Mouse (Mus musculus): Measurements from ENCODE around the gene Uvrag.

Gene Uvrag

GRCm38 (mm10) chr7:99140984-99141918, at the start of gene Uvrag:
Gene Uvrag (minus strand): TSS chr7:99141141.
- DNase-seq (ENCODE audit: low spot score in 2 of 2) = peak; percentile 98

GRCm38 (mm10) chr7:99189885-99190284, 48.9 kb upstream of the Uvrag start:
- no peak for DNase-seq (ENCODE audit: low spot score in 2 of 2)

GRCm38 (mm10) chr7:99188630-99189029, 47.7 kb upstream of the Uvrag start:
- peak in 1 of 2 experiments; percentile 59 for DNase-seq (ENCODE audit: low spot score in 2 of 2)

- DNase-seq (ENCODE audit: low spot score in 2 of 2) = no peak
These were observed 46.5 kb upstream of the Uvrag start for GRCm38 (mm10) chr7:99187451-99187850.

GRCm38 (mm10) chr7:99185405-99185804, 44.5 kb upstream of the Uvrag start:
- DNase-seq (ENCODE audit: low spot score in 2 of 2) = no peak

GRCm38 (mm10) chr7:99183751-99184150, 42.8 kb upstream of the Uvrag start:
- no peak for DNase-seq (ENCODE audit: low spot score in 2 of 2)

- DNase-seq (ENCODE audit: low spot score in 2 of 2) = peak; percentile 87 to 95
These were observed 41.7 kb upstream of the Uvrag start, which contains the start of gene Dgat2 for GRCm38 (mm10) chr7:99182432-99183172. Gene Dgat2 (minus strand): TSS chr7:99182719.

GRCm38 (mm10) chr7:99181619-99182431, 40.9 kb upstream of the Uvrag start:
- DNase-seq (ENCODE audit: low spot score in 2 of 2) = no peak

- DNase-seq (ENCODE audit: low spot score in 2 of 2) = no peak
These were observed 39.2 kb upstream of the Uvrag start for GRCm38 (mm10) chr7:99180162-99180561.

- DNase-seq (ENCODE audit: low spot score in 2 of 2) = no peak
These were observed 38.3 kb upstream of the Uvrag start for GRCm38 (mm10) chr7:99179271-99179670.

GRCm38 (mm10) chr7:99177386-99177785, 36.4 kb upstream of the Uvrag start:
- no peak for DNase-seq (ENCODE audit: low spot score in 2 of 2)

- DNase-seq (ENCODE audit: low spot score in 2 of 2) = no peak
These were observed 34.7 kb upstream of the Uvrag start for GRCm38 (mm10) chr7:99175666-99176065.

GRCm38 (mm10) chr7:99175118-99175517, 34.2 kb upstream of the Uvrag start:
- no peak for DNase-seq (ENCODE audit: low spot score in 2 of 2)

- DNase-seq (ENCODE audit: low spot score in 2 of 2) = no peak
These were observed 33.1 kb upstream of the Uvrag start for GRCm38 (mm10) chr7:99174006-99174405.

- peak in 1 of 2 experiments; percentile 35 for DNase-seq (ENCODE audit: low spot score in 2 of 2)
These were observed 32.0 kb upstream of the Uvrag start for GRCm38 (mm10) chr7:99172898-99173297.

- DNase-seq (ENCODE audit: low spot score in 2 of 2) = no peak
These were observed 31.0 kb upstream of the Uvrag start for GRCm38 (mm10) chr7:99171730-99172463.

- DNase-seq (ENCODE audit: low spot score in 2 of 2) = no peak
These were observed 29.6 kb upstream of the Uvrag start for GRCm38 (mm10) chr7:99170519-99170918.

GRCm38 (mm10) chr7:99169717-99170403, 28.9 kb upstream of the Uvrag start:
- no peak for DNase-seq (ENCODE audit: low spot score in 2 of 2)

GRCm38 (mm10) chr7:99168756-99169155, 27.8 kb upstream of the Uvrag start:
- DNase-seq (ENCODE audit: low spot score in 2 of 2) = no peak

- DNase-seq (ENCODE audit: low spot score in 2 of 2) = no peak
These were observed 27.0 kb upstream of the Uvrag start for GRCm38 (mm10) chr7:99167939-99168338.
